Mouse (Mus musculus) limb, embryonic 12.5 days (tissue): ENCODE data around the gene Arhgdia. TPM values are rescaled to one million over a fixed set of nuclear protein-coding genes. Genes with fewer than 3 reads are reported as not detected.

Experiments used
- ATAC-seq: fragments of 200-750 bp; cut with Nextera tagmentation; 2 replicates; pipeline ENCODE4 v1.8.0; 2017; ENCODE audit warnings: low read depth, moderate TSS enrichment; ENCODE audit not compliant: insufficient number of reproducible peaks, insufficient read depth, low FRiP score, low TSS enrichment
- H3K27ac ChIP-seq: fragments of 300-500 bp; sonication (generic); 2 replicates; pipeline ENCODE4 v1.5.1; 2016; ENCODE audit warnings: mild to moderate bottlenecking, moderate library complexity
- H3K27me3 ChIP-seq: fragments of 300-500 bp; sonication (generic); 2 replicates; pipeline ENCODE4 v1.6.1; 2016; ENCODE audit warnings: mild to moderate bottlenecking, moderate library complexity
- H3K36me3 ChIP-seq: fragments of 300-500 bp; sonication (generic); 2 replicates; pipeline ENCODE4 v1.6.1; 2016; ENCODE audit warnings: mild to moderate bottlenecking, moderate library complexity
- H3K4me1 ChIP-seq: fragments of 300-500 bp; sonication (generic); replicated peaks from 2 replicates; pipeline ENCODE4 v1.6.1; 2016
- H3K4me2 ChIP-seq: fragments of 300-500 bp; sonication (generic); 2 replicates; pipeline ENCODE4 v1.6.1; 2016; ENCODE audit warnings: mild to moderate bottlenecking, moderate library complexity
- H3K4me3 ChIP-seq: fragments of 300-500 bp; sonication (generic); replicated peaks from 2 replicates; pipeline ENCODE4 v1.5.1; 2016; ENCODE audit warnings: mild to moderate bottlenecking
- H3K9ac ChIP-seq: fragments of 300-500 bp; sonication (generic); replicated peaks from 2 replicates; pipeline ENCODE4 v1.6.1; 2016; ENCODE audit warnings: mild to moderate bottlenecking, moderate library complexity
- H3K9me3 ChIP-seq: fragments of 300-500 bp; sonication (generic); 2 replicates; pipeline ENCODE4 v1.6.1; 2016; ENCODE audit warnings: mild to moderate bottlenecking, moderate library complexity
- WGBS: fragments of 180-500 bp; shearing (Covaris S2); methylation state at CpG from one replicate; pipeline ENCODE4 v1.1.7; 2016; 5-methylcytosine and 5-hydroxymethylcytosine counted together
- polyA plus RNA-seq: library from polyadenylated mRNA; unstranded; fragments of >200 nt; fragmentation: Nextera tagmentation; extraction: Ambion mirVana; gene quantifications from 2 replicates; pipeline ENCODE4 v1.2.1, GENCODE M21; 2016

Gene Arhgdia
- polyA plus RNA-seq, 1 experiment from 2014 or later: 484 TPM

GRCm38 (mm10) chr11:120549168-120549945 is 32.1 kb downstream of the Arhgdia start, which contains the start of gene Mcrip1:
Gene Mcrip1 (minus strand): TSS chr11:120549727.
- peak; percentile 73 for ATAC-seq
- peak within 1 kb of the TSS; percentile 97 for H3K9ac ChIP-seq
- 1% methylated on average over 63 of the region's 87 CpGs for WGBS

GRCm38 (mm10) chr11:120548786-120549167 is 32.6 kb downstream of the Arhgdia start:
- 30% methylated on average over 7 of the region's 7 CpGs for WGBS
- no peak for ATAC-seq
- Histone ChIP-seq H3K9ac (peak overlapping the region; percentile 97), H3K27me3 (no peaks in the 10 kb centered on the region), H3K4me3 (peak overlapping the region; percentile 100), H3K9me3 (no peaks in the 10 kb centered on the region), H3K27ac (peak overlapping the region; percentile 91), H3K4me1 (peaks cover 23% of the 10 kb centered on the region), H3K36me3 (peaks cover 33% of the 10 kb centered on the region), H3K4me2 (peak overlapping the region; percentile 69)

More at GRCm38 (mm10) chr11:120549168-120549945, 32.1 kb downstream of the Arhgdia start, which contains the start of gene Mcrip1:
- peak within 1 kb of the TSS; percentile 91 for H3K27ac ChIP-seq
- no peaks in the 10 kb centered on the region for H3K27me3 ChIP-seq
- H3K4me3 ChIP-seq: peak within 1 kb of the TSS; percentile 100
- H3K36me3 ChIP-seq: peaks cover 27% of the 10 kb centered on the region
- no peaks in the 10 kb centered on the region for H3K9me3 ChIP-seq
- peak within 1 kb of the TSS; percentile 69 for H3K4me2 ChIP-seq
- H3K4me1 ChIP-seq: peaks cover 23% of the 10 kb centered on the region

GRCm38 (mm10) chr11:120548214-120548613 is 33.2 kb downstream of the Arhgdia start:
- no peaks in the 10 kb centered on the region for H3K9me3 ChIP-seq
- H3K4me2 ChIP-seq: peak overlapping the region; percentile 69
- H3K27me3 ChIP-seq: no peaks in the 10 kb centered on the region
- no peak overlapping the region for H3K27ac ChIP-seq
- no peak for ATAC-seq
- peaks cover 39% of the 10 kb centered on the region for H3K36me3 ChIP-seq
- H3K9ac ChIP-seq: peak overlapping the region; percentile 97
- peak overlapping the region; percentile 100 for H3K4me3 ChIP-seq
- peaks cover 23% of the 10 kb centered on the region for H3K4me1 ChIP-seq
- whole genome bisulfite sequencing: 94% methylated on average over 3 of the region's 3 CpGs

GRCm38 (mm10) chr11:120547469-120547868 is 34.0 kb downstream of the Arhgdia start:
- Histone ChIP-seq H3K36me3 (peaks cover 46% of the 10 kb centered on the region), H3K27ac (no peak overlapping the region), H3K4me1 (peaks cover 23% of the 10 kb centered on the region), H3K27me3 (no peaks in the 10 kb centered on the region), H3K4me3 (0 out of 2 replicates have a peak overlapping the region, but pooled peaks have one; percentile 2), H3K9me3 (no peaks in the 10 kb centered on the region), H3K9ac (no peak overlapping the region), H3K4me2 (0 out of 2 replicates have a peak overlapping the region, but pooled peaks have one; percentile 69)
- ATAC-seq: no peak
- WGBS: 76% methylated on average over 2 of the region's 2 CpGs

- H3K27me3 ChIP-seq: no peaks in the 10 kb centered on the region
- no peak overlapping the region for H3K4me3 ChIP-seq
- H3K4me1 ChIP-seq: peaks cover 22% of the 10 kb centered on the region
- no peak overlapping the region for H3K27ac ChIP-seq
- no peak overlapping the region for H3K4me2 ChIP-seq
- 93% methylated on average over 3 of the region's 3 CpGs for WGBS
- H3K36me3 ChIP-seq: peaks cover 59% of the 10 kb centered on the region
- no peaks in the 10 kb centered on the region for H3K9me3 ChIP-seq
- no peak for ATAC-seq
- no peak overlapping the region for H3K9ac ChIP-seq
Observed at GRCm38 (mm10) chr11:120545964-120546363, 35.5 kb downstream of the Arhgdia start.

GRCm38 (mm10) chr11:120542376-120542775 is 39.0 kb downstream of the Arhgdia start:
- peaks cover 55% of the 10 kb centered on the region for H3K36me3 ChIP-seq
- 88% methylated on average over 6 of the region's 6 CpGs for WGBS
- H3K4me2 ChIP-seq: no peak overlapping the region
- peaks cover 24% of the 10 kb centered on the region for H3K4me1 ChIP-seq
- H3K4me3 ChIP-seq: no peak overlapping the region
- ATAC-seq: no peak
- peak overlapping the region; percentile 4; the same call in 1 of the 2 replicates for H3K27ac ChIP-seq
- H3K9ac ChIP-seq: no peak overlapping the region
- no peaks in the 10 kb centered on the region for H3K9me3 ChIP-seq
- no peaks in the 10 kb centered on the region for H3K27me3 ChIP-seq

- ATAC-seq: no peak
Observed at GRCm38 (mm10) chr11:120541907-120542306, 39.5 kb downstream of the Arhgdia start.

GRCm38 (mm10) chr11:120539285-120540014 is 42.0 kb downstream of the Arhgdia start:
- Histone ChIP-seq H3K4me3 (peak overlapping the region; percentile 9; the same call in 1 of the 2 replicates), H3K4me2 (peak overlapping the region; percentile 35), H3K36me3 (peaks cover 33% of the 10 kb centered on the region), H3K9ac (peak overlapping the region; percentile 48), H3K4me1 (peaks cover 24% of the 10 kb centered on the region), H3K27me3 (peaks cover 11% of the 10 kb centered on the region), H3K9me3 (no peaks in the 10 kb centered on the region), H3K27ac (peak overlapping the region; percentile 86)
- peak; percentile 52; the same call in 1 of the 2 replicates for ATAC-seq
- 32% methylated on average over 10 of the region's 10 CpGs for WGBS

More at GRCm38 (mm10) chr11:120541907-120542306, 39.5 kb downstream of the Arhgdia start:
- H3K9me3 ChIP-seq: no peaks in the 10 kb centered on the region
- no peak overlapping the region for H3K4me2 ChIP-seq
- H3K27me3 ChIP-seq: no peaks in the 10 kb centered on the region; the same call in 1 of the 2 replicates
- peaks cover 24% of the 10 kb centered on the region for H3K4me1 ChIP-seq
- H3K9ac ChIP-seq: no peak overlapping the region
- 54% methylated on average over 4 of the region's 4 CpGs for WGBS
- no peak overlapping the region for H3K4me3 ChIP-seq
- H3K36me3 ChIP-seq: peaks cover 53% of the 10 kb centered on the region
- 0 out of 2 replicates have a peak overlapping the region, but pooled peaks have one; percentile 8 for H3K27ac ChIP-seq

GRCm38 (mm10) chr11:120538955-120539284 is 42.5 kb downstream of the Arhgdia start:
- peak overlapping the region; percentile 86 for H3K27ac ChIP-seq
- 0 out of 2 replicates have a peak overlapping the region, but pooled peaks have one; percentile 9 for H3K4me3 ChIP-seq
- peaks cover 28% of the 10 kb centered on the region for H3K36me3 ChIP-seq
- ATAC-seq: no peak; the same call in 1 of the 2 replicates
- H3K27me3 ChIP-seq: peaks cover 17% of the 10 kb centered on the region
- no peaks in the 10 kb centered on the region for H3K9me3 ChIP-seq
- H3K9ac ChIP-seq: peak overlapping the region; percentile 48; the same call in 1 of the 2 replicates
- 59% methylated on average over 8 of the region's 8 CpGs for WGBS
- peaks cover 24% of the 10 kb centered on the region for H3K4me1 ChIP-seq
- H3K4me2 ChIP-seq: 0 out of 2 replicates have a peak overlapping the region, but pooled peaks have one; percentile 35

- Histone ChIP-seq H3K4me2 (no peak overlapping the region), H3K27me3 (peaks cover 21% of the 10 kb centered on the region), H3K9me3 (no peaks in the 10 kb centered on the region), H3K4me1 (peaks cover 24% of the 10 kb centered on the region), H3K27ac (peak overlapping the region; percentile 86; the same call in 1 of the 2 replicates), H3K9ac (no peak overlapping the region), H3K36me3 (peaks cover 23% of the 10 kb centered on the region), H3K4me3 (no peak overlapping the region)
- ATAC-seq: no peak
- WGBS: 91% methylated on average over 3 of the region's 3 CpGs
Observed at GRCm38 (mm10) chr11:120538485-120538884, 42.9 kb downstream of the Arhgdia start.

- H3K36me3 ChIP-seq: no peaks in the 10 kb centered on the region
- H3K27ac ChIP-seq: no peak overlapping the region
- no peak overlapping the region for H3K4me2 ChIP-seq
- peaks cover 32% of the 10 kb centered on the region for H3K4me1 ChIP-seq
- H3K4me3 ChIP-seq: no peak overlapping the region
- no peak for ATAC-seq
- no peaks in the 10 kb centered on the region for H3K9me3 ChIP-seq
- WGBS: 64% methylated on average over 3 of the region's 3 CpGs
- peaks cover 48% of the 10 kb centered on the region for H3K27me3 ChIP-seq
- H3K9ac ChIP-seq: no peak overlapping the region
Observed at GRCm38 (mm10) chr11:120535804-120536203, 45.6 kb downstream of the Arhgdia start.
